ENCODE assay signal across 20 mouse cellular contexts in the genomic region with DNA sequence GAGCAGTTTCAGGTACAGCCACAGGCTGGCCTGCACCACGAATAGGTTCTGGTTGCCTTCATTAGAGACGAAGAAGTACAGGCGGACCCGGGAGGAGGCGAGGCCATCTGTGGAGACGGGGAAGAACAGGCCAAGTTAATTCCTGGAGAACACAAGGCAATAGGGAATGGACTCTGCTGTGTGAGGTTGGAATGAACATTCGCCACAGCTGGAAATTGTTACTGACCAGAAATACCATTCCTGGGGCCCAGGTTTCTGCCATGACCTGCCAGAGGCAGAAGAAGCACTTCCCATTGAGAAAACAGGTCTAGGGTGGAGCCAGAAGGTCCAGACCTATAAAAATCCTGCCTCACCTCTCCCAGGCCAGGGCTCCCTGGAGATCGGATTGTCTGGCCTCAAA. TPM values are rescaled to one million over a fixed set of nuclear protein-coding genes. Genes with fewer than 3 reads are reported as not detected.
DNase-seq lines count a peak whose midpoint lies in the region; ATAC-seq and TF ChIP-seq lines count a peak whose summit lies in the region.
"Had no signal": no experiment of that assay in that cellular context is flagged by ENCODE, and none has a peak within 500 bp of the region (broad histone marks: within the 10 kb centered on the region; RNA-seq: fewer than 3 reads in every experiment).

No protein-coding gene starts in this region.

- WGBS in midbrain, embryonic 14.5 days: 74% methylated on average over 8 of the region's 8 CpGs
- whole genome bisulfite sequencing in midbrain, embryonic 10.5 days: 64% methylated on average over 8 of the region's 8 CpGs
- WGBS in limb, embryonic 10.5 days: 47% methylated on average over 8 of the region's 8 CpGs
- WGBS in kidney, adult 2 months: 73% methylated on average over 8 of the region's 8 CpGs

- H3K36me3 ChIP-seq in midbrain, embryonic 14.5 days (ENCODE audit: control insufficient read depth, insufficient read depth, low read length): no peaks in the 10 kb centered on the region
- H3K36me3 ChIP-seq in midbrain, embryonic 10.5 days: no peaks in the 10 kb centered on the region
- H3K36me3 ChIP-seq in limb, embryonic 10.5 days: no peaks in the 10 kb centered on the region
- no peaks in the 10 kb centered on the region for H3K36me3 ChIP-seq in kidney, adult 2 months (ENCODE audit: control insufficient read depth, insufficient read depth, low read length)
- H3K36me3 ChIP-seq: heart, embryonic 13.5 days; midbrain, embryonic 15.5 days had no signal

- H3K9ac ChIP-seq in midbrain, embryonic 14.5 days (replicated peaks; ENCODE audit: low read length): no peak overlapping the region
- H3K9ac ChIP-seq: heart, embryonic 13.5 days; midbrain, embryonic 15.5 days had no signal

- no peaks in the 10 kb centered on the region for H3K9me3 ChIP-seq in midbrain, embryonic 14.5 days (ENCODE audit: control insufficient read depth, low read length)
- H3K9me3 ChIP-seq in midbrain, embryonic 10.5 days (replicated peaks): no peaks in the 10 kb centered on the region
- H3K9me3 ChIP-seq in limb, embryonic 10.5 days (replicated peaks): no peaks in the 10 kb centered on the region
- H3K9me3 ChIP-seq: heart, embryonic 13.5 days; midbrain, embryonic 15.5 days had no signal

- H3K4me1 ChIP-seq in midbrain, embryonic 14.5 days (ENCODE audit: control insufficient read depth, insufficient read depth, low read length): peaks cover 13% of the 10 kb centered on the region
- H3K4me1 ChIP-seq in midbrain, embryonic 10.5 days: peaks cover 49% of the 10 kb centered on the region
- peaks cover 59% of the 10 kb centered on the region for H3K4me1 ChIP-seq in limb, embryonic 10.5 days
- H3K4me1 ChIP-seq in kidney, adult 2 months (ENCODE audit: control insufficient read depth, insufficient read depth, low read length): no peaks in the 10 kb centered on the region

- ATAC-seq in midbrain, embryonic 14.5 days (ENCODE audit: low FRiP score, low TSS enrichment): no peak
- ATAC-seq: midbrain, embryonic 15.5 days; Patski had no signal

- peak overlapping the region; percentile 97; the same call in 1 of the 2 replicates for H3K4me2 ChIP-seq in midbrain, embryonic 14.5 days (ENCODE audit: low read length)
- H3K4me2 ChIP-seq: heart, embryonic 13.5 days had no signal

- no peak for TF ChIP-seq POLR2A in kidney, adult 2 months (IDR thresholded peaks at IDR 0.05; ENCODE audit: low read depth, low read length)

- no peak overlapping the region for H3K4me3 ChIP-seq in midbrain, embryonic 14.5 days (replicated peaks; ENCODE audit: low read depth, low read length)
- no peak overlapping the region for H3K4me3 ChIP-seq in midbrain, embryonic 10.5 days
- H3K4me3 ChIP-seq in limb, embryonic 10.5 days: peak overlapping the region; percentile 16; the same call in 1 of the 2 replicates
- no peak overlapping the region for H3K4me3 ChIP-seq in kidney, adult 2 months (ENCODE audit: insufficient read depth, low read depth, low read length)
- H3K4me3 ChIP-seq: gastrocnemius, adult 2 months; heart, embryonic 13.5 days; myocyte had no signal

- no peak for DNase-seq in midbrain, embryonic 14.5 days
- no peak for DNase-seq in midbrain, embryonic 10.5 days (ENCODE audit: low spot score)
- DNase-seq in forelimb bud, embryonic 11.5 days (ENCODE audit: low read depth, low spot score): peak; percentile 70
- DNase-seq in limb, embryonic 10.5 days (ENCODE audit: low spot score): peak; percentile 40
- DNase-seq in kidney, adult 2 months: no peak
- DNase-seq in layer of hippocampus, adult 8-10 months (ENCODE audit: low spot score in 2 of 2): no peak
- no peak for DNase-seq in thymus, postnatal 10 days (ENCODE audit: low spot score in 2 of 2)
- DNase-seq: adrenal gland, postnatal 14 days; cerebellum, adult 11 months; gastrocnemius, adult 2 months; heart, adult 11 months; kidney, adult 9 months; liver; lung, postnatal 14 days; thymus, postnatal 14 days had no signal

- no peak for TF ChIP-seq CTCF in kidney, adult 2 months (conservative IDR thresholded peaks at IDR 0.05; ENCODE audit: insufficient read depth, insufficient read length, low read depth, low read length)

- peaks cover 50% of the 10 kb centered on the region for H3K27me3 ChIP-seq in midbrain, embryonic 14.5 days (ENCODE audit: control insufficient read depth, insufficient read depth, low read length)
- H3K27me3 ChIP-seq in midbrain, embryonic 10.5 days (ENCODE audit: low read depth, poor library complexity, severe bottlenecking): peaks cover 100% of the 10 kb centered on the region
- H3K27me3 ChIP-seq in limb, embryonic 10.5 days (ENCODE audit: low read depth, poor library complexity, severe bottlenecking): peaks cover 89% of the 10 kb centered on the region
- no peaks in the 10 kb centered on the region for H3K27me3 ChIP-seq in kidney, adult 2 months (replicated peaks; ENCODE audit: control insufficient read depth, insufficient read depth, low read length)
- H3K27me3 ChIP-seq: Patski had no signal

- H3K27ac ChIP-seq in midbrain, embryonic 14.5 days (replicated peaks; ENCODE audit: low read depth, low read length): no peak overlapping the region
- H3K27ac ChIP-seq in midbrain, embryonic 10.5 days (replicated peaks): no peak overlapping the region
- H3K27ac ChIP-seq in limb, embryonic 10.5 days: no peak overlapping the region
- H3K27ac ChIP-seq in kidney, adult 2 months (ENCODE audit: insufficient read depth, low read depth, low read length): no peak overlapping the region
- H3K27ac ChIP-seq: gastrocnemius, adult 2 months; heart, embryonic 13.5 days; midbrain, embryonic 15.5 days had no signal

RNA-seq across cellular contexts. Expression of a gene that starts 4.1 kb away (rescaled TPM):
- polyA plus RNA-seq in midbrain, embryonic 14.5 days (2014; fragmentation: Nextera tagmentation; extraction: Ambion mirVana): 1.9 and 2.1 TPM in 2 replicates
- 0.25 and 0.50 TPM in 2 replicates for polyA plus RNA-seq in midbrain, embryonic 10.5 days (2016; fragmentation: Nextera tagmentation; extraction: Ambion mirVana)
- 0.06 and 0.09 TPM in 2 replicates for polyA plus RNA-seq in limb, embryonic 10.5 days (2016; fragmentation: Nextera tagmentation; extraction: Ambion mirVana)
- polyA plus RNA-seq in kidney, adult 2 months (2012; rRNA removed): 0.72 and 0.81 TPM in 2 replicates
- total RNA-seq in layer of hippocampus, adult 8-10 months (2022): 1 to 10 TPM; 3.7 to 5.1 (median 4.6) TPM
- total RNA-seq: megakaryocyte, adult 5-6 weeks had no signal

Comparison
In these comparisons a context has a peak if more than half of its experiments do, and no peak if none do; other contexts are left out.
1. DNase-seq: peak in forelimb bud, embryonic 11.5 days (single experiment) and limb, embryonic 10.5 days (single experiment); none in midbrain, embryonic 14.5 days (single experiment), midbrain, embryonic 10.5 days (single experiment), kidney, adult 2 months (single experiment), layer of hippocampus, adult 8-10 months (0 of 2) and thymus, postnatal 10 days (0 of 2).